Mouse (Mus musculus) spleen, adult 12 weeks (tissue): ENCODE results near the gene Rap1gap2.

Source experiments
- DNase-seq: peaks from one replicate; pipeline ENCODE4 v3.0.0; 2022; ENCODE audit warnings: low spot score

The Rap1gap2 gene

GRCm38 (mm10) chr11:74574768-74575434 is 35.8 kb downstream of the Rap1gap2 start:
- DNase-seq = no peak

- DNase-seq = peak; percentile 11
Measured at GRCm38 (mm10) chr11:74572459-74573061, 38.2 kb downstream of the Rap1gap2 start.

- no peak for DNase-seq
Measured at GRCm38 (mm10) chr11:74569735-74570134, 41.0 kb downstream of the Rap1gap2 start.

GRCm38 (mm10) chr11:74568463-74568862 is 42.3 kb downstream of the Rap1gap2 start:
- no peak for DNase-seq

GRCm38 (mm10) chr11:74568004-74568403 is 42.7 kb downstream of the Rap1gap2 start:
- DNase-seq = no peak

GRCm38 (mm10) chr11:74566326-74566874 is 44.3 kb downstream of the Rap1gap2 start:
- DNase-seq = no peak

- no peak for DNase-seq
Measured at GRCm38 (mm10) chr11:74561392-74561791, 49.3 kb downstream of the Rap1gap2 start.

GRCm38 (mm10) chr11:74560600-74561227 is 50.0 kb downstream of the Rap1gap2 start:
- DNase-seq = no peak

GRCm38 (mm10) chr11:74559793-74560433 is 50.8 kb downstream of the Rap1gap2 start:
- DNase-seq = no peak

- no peak for DNase-seq
Measured at GRCm38 (mm10) chr11:74558933-74559332, 51.8 kb downstream of the Rap1gap2 start.

- DNase-seq = no peak
Measured at GRCm38 (mm10) chr11:74557456-74558230, 53.1 kb downstream of the Rap1gap2 start.

GRCm38 (mm10) chr11:74555716-74556374 is 54.9 kb downstream of the Rap1gap2 start:
- peak; percentile 34 for DNase-seq

GRCm38 (mm10) chr11:74554683-74555341 is 55.9 kb downstream of the Rap1gap2 start:
- DNase-seq = no peak

GRCm38 (mm10) chr11:74551568-74551967 is 59.1 kb downstream of the Rap1gap2 start:
- no peak for DNase-seq

GRCm38 (mm10) chr11:74550615-74551102 is 60.1 kb downstream of the Rap1gap2 start:
- no peak for DNase-seq

GRCm38 (mm10) chr11:74548781-74549382 is 61.8 kb downstream of the Rap1gap2 start:
- no peak for DNase-seq

GRCm38 (mm10) chr11:74546933-74547694 is 63.6 kb downstream of the Rap1gap2 start:
- DNase-seq = peak; percentile 26

GRCm38 (mm10) chr11:74546165-74546564 is 64.5 kb downstream of the Rap1gap2 start:
- DNase-seq = no peak

GRCm38 (mm10) chr11:74545560-74545959 is 65.2 kb downstream of the Rap1gap2 start:
- no peak for DNase-seq
